Mouse (Mus musculus) macrophage (primary cell): ENCODE measurements around the gene Sgpp2. TPM values are rescaled to one million over a fixed set of nuclear protein-coding genes. Genes with fewer than 3 reads are reported as not detected.

ENCODE experiments used
- H3K27ac ChIP-seq: fragments of 350-480 bp; formaldehyde crosslinking; 2 replicates; pipeline ENCODE4 v1.9.0; 2021
- H3K36me3 ChIP-seq: fragments of 350-480 bp; formaldehyde crosslinking; 2 replicates; pipeline ENCODE4 v1.9.0; 2021; ENCODE audit errors: inconsistent target
- H3K4me3 ChIP-seq: fragments of 350-480 bp; formaldehyde crosslinking; 2 replicates; pipeline ENCODE4 v1.9.0; 2021; ENCODE audit errors: inconsistent target
- H3K79me2 ChIP-seq: fragments of 350-480 bp; formaldehyde crosslinking; 2 replicates; pipeline ENCODE4 v1.9.0; 2021; ENCODE audit errors: inconsistent target
- WGBS: methylation state at CpG from one replicate; pipeline ENCODE4 v1.1.7; 2026; ENCODE audit warnings: inconsistent platforms; ENCODE audit not compliant: missing documents; 5-methylcytosine and 5-hydroxymethylcytosine counted together
- polyA plus RNA-seq: library from polyadenylated mRNA; stranded (reverse); fragments of 250-400 nt; gene quantifications from 3 replicates; pipeline ENCODE4 v1.2.4, GENCODE M21; 2018; ENCODE audit warnings: inconsistent platforms

Sgpp2 gene
- polyA plus RNA-seq, 1 experiment from 2014 or later, result not detected

DNA sequence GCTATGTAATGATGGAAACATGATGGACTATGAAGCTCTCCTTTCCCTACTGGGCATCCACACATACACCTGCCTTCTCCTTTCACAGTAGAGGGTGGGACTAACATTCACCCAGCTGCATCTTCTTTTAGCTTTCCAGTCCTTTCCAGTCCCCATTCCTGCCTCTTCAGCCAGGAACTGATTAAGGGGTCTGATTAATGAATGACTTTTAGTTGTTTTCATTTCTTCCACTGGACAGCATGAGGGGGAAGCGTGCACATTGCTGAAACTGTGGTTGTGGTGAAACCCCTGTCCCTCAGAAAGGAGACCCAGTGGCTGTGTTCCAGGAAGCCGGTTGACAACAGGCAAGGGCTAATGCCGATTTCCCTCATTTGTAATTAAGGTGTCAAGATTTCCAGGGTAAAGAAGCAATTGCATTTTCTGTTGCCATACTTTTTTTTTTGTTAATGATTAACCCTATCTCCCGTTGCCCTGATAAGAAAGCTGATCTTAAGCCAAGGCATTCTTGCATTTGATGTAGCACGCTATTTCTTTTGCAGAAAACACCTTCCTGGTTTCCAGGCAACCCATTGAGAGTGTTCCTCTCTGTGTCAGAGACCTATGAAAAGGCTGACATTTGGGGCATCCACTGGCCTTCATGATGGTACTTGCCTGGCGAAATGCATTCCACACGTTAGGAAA lies 12.1 kb downstream of the Sgpp2 start:
- Histone ChIP-seq H3K4me3 (no peak overlapping the region), H3K27ac (no peak overlapping the region), H3K79me2 (no peaks in the 10 kb centered on the region), H3K36me3 (no peaks in the 10 kb centered on the region)
- 73% methylated on average over 7 of the region's 7 CpGs for WGBS

DNA sequence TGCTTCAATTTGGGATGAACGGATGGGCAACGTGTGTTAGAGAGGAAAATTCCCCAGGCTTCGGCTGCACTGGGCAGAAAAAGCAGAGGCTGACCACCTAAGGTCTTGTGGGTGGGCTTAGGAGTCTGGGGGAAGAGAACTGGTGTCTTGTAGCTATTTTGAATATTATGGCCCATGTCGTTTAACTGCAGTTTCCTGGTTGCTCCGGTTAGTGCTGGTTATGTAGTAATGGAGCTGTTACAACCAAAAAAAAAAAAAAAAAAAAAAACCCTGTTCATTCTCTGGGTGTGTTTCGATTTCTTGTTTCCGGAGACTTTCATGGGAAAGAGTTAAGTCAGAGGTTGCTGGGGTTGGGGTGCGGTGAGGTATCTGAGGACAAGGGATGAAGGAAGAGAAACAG lies 12.7 kb downstream of the Sgpp2 start:
- H3K79me2 ChIP-seq, result no peaks in the 10 kb centered on the region
- 83% methylated on average over 6 of the region's 8 CpGs for WGBS
- H3K27ac ChIP-seq, result no peak overlapping the region
- no peak overlapping the region for H3K4me3 ChIP-seq
- H3K36me3 ChIP-seq, result no peaks in the 10 kb centered on the region

DNA sequence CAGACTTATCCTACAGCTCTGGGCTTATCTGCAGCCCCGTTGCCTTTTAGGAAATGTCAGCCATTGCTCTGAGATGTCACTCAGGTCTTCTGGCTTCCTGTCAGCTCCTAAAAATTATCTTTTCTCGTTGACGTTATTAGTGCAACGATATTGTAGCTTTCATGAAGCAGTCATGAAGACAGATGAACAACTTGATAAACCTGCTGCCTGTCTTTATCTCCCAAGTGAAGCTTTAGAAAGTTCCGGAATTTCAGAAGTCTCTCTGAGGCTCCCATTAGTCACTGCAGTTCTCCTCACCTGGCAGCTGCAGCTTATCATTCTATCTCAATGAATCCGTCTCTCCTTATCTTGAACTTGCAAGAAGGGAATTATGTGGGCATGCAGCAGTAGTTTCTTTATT lies 13.9 kb downstream of the Sgpp2 start:
- Histone ChIP-seq H3K79me2 (no peaks in the 10 kb centered on the region), H3K36me3 (no peaks in the 10 kb centered on the region), H3K27ac (no peak overlapping the region), H3K4me3 (no peak overlapping the region)
- 77% methylated on average over 6 of the region's 6 CpGs for WGBS

DNA sequence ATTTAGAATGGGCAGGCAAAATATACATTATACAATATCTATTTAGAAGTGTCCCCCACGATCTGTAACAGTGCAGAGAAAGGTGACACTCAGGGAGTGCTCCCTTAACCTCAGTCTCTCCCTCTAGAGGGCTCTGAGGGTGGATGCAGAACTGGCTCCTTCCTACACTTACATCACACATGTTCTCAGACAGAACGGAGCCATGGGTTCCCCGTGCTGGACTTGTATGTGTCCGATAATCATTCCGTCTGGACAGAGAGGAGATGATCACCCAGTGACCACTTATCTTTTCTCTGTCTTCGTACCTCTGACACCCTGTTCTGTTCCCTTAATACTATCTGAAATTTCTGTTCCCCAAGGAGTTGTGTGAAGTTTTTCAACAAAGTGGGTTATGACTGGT lies 15.7 kb downstream of the Sgpp2 start:
- H3K36me3 ChIP-seq, result no peaks in the 10 kb centered on the region
- H3K27ac ChIP-seq, result no peak overlapping the region
- no peak overlapping the region for H3K4me3 ChIP-seq
- H3K79me2 ChIP-seq, result no peaks in the 10 kb centered on the region
- 78% methylated on average over 6 of the region's 6 CpGs for WGBS

DNA sequence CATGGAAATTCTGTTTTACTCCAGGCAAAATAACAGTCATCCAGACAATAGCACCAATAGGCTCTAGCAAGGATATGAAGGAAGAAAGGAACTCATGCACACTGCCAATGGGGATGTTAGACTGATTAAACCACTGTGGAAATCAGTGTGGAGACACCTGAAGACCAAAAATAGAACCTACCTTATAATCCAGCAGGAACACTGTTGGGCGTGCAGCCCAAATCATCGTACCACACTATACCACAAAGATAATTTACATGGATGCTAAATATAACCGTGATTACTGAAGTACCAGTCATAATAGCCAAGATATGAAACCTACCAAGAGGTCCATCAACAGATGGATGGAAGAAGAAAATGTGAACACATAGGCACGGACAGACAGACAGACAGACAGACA lies 18.5 kb downstream of the Sgpp2 start:
- 82% methylated on average over 4 of the region's 4 CpGs for WGBS

DNA sequence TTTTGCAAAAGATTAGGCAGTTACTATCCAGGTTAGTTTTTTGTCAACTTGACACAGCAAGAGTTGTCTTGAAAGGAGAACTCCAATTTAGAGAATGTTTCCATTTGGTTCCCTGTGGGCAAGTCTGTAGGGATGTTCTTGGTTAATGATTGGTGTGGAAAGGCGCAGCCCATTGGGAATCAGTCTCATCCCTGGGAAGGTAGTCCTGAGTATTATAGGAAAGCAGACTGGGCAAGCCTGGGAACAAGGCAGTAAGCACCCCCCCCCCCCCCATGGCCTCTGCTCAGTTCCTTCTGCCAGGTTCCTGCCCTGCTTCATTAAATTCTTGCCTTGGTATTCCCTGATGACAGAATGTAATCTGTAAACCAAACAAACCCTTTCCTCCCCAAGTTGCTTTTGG lies 19.7 kb downstream of the Sgpp2 start:
- WGBS, result 100% methylated on average over 1 of the region's 1 CpGs

More for the DNA sequence above, 18.5 kb downstream of the Sgpp2 start:
- H3K4me3 ChIP-seq, result no peak overlapping the region
- H3K79me2 ChIP-seq, result no peaks in the 10 kb centered on the region
- no peaks in the 10 kb centered on the region for H3K36me3 ChIP-seq
- no peak overlapping the region for H3K27ac ChIP-seq

DNA sequence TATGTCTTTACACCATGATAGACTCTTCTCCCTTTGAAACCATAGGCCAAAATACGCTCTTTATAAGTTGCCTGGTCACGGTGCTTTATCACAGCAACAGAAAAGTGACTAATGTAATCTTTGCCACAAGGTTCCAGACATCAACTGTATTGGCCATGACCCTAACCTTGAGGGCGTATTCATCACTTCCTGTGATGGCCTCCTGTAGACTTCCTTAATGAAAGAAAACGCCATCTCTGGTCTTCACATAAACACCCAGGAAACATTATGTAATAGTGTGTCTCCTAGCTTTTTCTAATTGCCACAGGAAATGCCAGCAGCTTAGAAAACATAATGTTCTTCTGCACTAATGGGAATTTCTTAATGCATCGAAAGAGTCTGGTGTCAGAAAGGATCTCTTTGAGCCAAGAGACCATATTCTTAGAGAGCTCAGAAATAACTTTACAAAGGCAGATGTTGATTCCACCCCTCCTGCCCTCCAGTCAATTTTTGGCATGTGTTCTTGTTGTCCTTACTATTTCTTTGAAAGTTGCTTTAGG lies 20.5 kb downstream of the Sgpp2 start:
- no peaks in the 10 kb centered on the region for H3K79me2 ChIP-seq
- WGBS, result 82% methylated on average over 5 of the region's 5 CpGs
- H3K4me3 ChIP-seq, result no peak overlapping the region
- no peaks in the 10 kb centered on the region for H3K36me3 ChIP-seq
- no peak overlapping the region for H3K27ac ChIP-seq

More for the DNA sequence above, 19.7 kb downstream of the Sgpp2 start:
- Histone ChIP-seq H3K79me2 (no peaks in the 10 kb centered on the region), H3K27ac (no peak overlapping the region), H3K36me3 (no peaks in the 10 kb centered on the region), H3K4me3 (no peak overlapping the region)

DNA sequence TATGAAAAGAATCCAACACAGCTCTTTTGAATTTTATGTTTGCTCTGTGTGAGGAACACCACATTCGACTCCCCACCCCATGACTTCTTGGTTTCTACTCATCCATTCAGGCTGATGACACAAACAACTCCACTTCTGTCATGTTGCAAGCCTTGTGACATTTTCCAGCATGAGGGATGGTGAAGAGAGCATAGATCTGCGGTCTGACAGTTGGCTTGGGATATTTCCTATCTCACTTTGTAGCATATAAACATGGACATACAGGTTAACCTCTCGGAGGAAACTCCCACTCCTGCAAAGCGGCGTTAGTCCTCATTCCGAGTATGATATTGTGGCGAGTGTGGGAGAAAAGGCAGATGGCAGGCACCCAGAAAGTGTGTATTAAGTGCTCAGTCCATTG lies 27.6 kb downstream of the Sgpp2 start:
- no peak overlapping the region for H3K27ac ChIP-seq
- 90% methylated on average over 7 of the region's 7 CpGs for WGBS
- no peaks in the 10 kb centered on the region for H3K79me2 ChIP-seq
- no peaks in the 10 kb centered on the region for H3K36me3 ChIP-seq
- no peak overlapping the region for H3K4me3 ChIP-seq

DNA sequence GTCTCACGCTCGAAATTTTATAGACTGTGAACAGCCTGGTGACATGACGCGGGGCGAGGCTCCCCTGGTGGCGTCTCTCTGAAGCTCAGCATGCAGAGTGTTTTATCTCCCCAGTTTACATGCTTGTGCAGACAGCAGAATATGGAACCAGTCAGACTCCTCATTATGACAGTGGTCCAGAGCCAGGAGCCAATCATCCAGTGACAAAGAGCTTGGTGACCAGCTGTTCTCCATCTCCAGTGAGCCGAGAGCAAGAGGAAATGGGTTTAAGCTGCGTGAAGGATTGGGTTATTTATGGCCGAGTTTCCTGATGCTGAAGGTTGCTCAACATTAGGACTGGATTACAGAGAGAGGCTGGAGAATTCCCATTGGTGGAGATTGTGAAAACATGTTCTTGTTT lies 28.1 kb downstream of the Sgpp2 start:
- WGBS, result 63% methylated on average over 9 of the region's 9 CpGs
- no peak overlapping the region for H3K4me3 ChIP-seq
- H3K36me3 ChIP-seq, result no peaks in the 10 kb centered on the region
- no peak overlapping the region for H3K27ac ChIP-seq
- H3K79me2 ChIP-seq, result no peaks in the 10 kb centered on the region

DNA sequence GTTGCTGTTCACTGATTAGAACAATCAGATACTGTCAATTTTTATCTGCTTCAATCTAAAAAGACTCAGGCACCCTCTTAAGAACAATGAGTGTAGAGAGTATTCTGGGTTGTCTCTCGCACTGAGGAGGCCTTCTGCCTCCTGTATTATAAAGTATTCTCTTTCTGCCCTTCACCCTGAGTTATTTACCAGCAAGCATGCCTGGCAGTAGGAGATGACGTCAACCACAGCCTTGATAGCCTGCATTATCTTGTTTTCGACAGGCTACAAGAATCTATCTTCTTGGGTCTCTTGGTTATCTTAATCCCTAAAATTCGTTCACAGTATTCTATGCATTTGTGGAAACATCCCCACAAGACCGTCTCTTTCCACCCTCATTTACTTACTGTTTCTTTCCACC lies 29.8 kb downstream of the Sgpp2 start:
- Histone ChIP-seq H3K79me2 (no peaks in the 10 kb centered on the region), H3K4me3 (no peak overlapping the region), H3K36me3 (no peaks in the 10 kb centered on the region), H3K27ac (no peak overlapping the region)
- 86% methylated on average over 5 of the region's 5 CpGs for WGBS

DNA sequence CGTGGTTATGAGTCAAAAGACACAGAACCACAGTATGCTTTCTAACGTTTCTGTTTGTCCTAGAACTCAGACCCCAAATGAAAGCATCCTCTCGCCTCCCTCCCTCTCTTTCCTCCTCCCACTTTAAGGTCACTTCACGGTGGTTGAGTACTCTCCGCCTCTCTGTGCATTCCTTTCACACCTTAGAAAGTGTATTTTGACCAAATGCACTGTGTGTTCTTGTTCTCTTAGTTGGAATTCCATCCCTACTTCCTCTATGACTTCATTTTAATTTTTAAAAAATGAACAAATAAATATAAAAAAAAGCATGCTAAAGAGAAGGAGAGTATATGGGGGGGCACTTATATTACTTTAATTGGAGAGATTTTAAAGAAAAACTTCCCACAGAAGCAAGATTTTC lies 30.4 kb downstream of the Sgpp2 start:
- H3K36me3 ChIP-seq, result no peaks in the 10 kb centered on the region
- no peak overlapping the region for H3K4me3 ChIP-seq
- H3K27ac ChIP-seq, result no peak overlapping the region
- no peaks in the 10 kb centered on the region for H3K79me2 ChIP-seq
- 82% methylated on average over 5 of the region's 5 CpGs for WGBS

DNA sequence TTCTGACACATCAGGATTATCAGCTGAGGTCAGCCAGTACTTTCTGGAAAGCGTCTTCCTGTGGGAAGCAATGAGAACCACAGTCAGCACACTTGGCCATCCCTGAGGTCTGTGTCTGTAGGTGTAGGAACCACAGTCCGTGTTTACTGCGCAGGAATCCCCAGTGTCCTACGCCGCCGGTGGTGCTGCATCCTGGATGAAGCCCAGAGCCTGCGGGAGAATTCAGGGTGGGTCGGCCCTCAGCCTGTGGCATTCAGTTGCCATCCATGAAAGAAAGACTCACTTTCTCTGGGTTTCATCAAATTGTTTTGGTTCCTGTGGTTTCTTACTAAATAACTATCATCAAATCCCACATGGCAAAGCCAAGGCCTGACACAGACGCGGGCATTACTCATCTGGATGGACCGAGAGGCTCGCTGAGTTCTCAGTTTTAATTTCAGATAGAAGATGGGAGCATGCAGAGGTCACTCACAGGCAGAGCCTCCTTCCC lies 37.2 kb downstream of the Sgpp2 start:
- no peak overlapping the region for H3K4me3 ChIP-seq
- no peaks in the 10 kb centered on the region for H3K36me3 ChIP-seq
- WGBS, result 81% methylated on average over 12 of the region's 12 CpGs
- no peaks in the 10 kb centered on the region for H3K79me2 ChIP-seq
- H3K27ac ChIP-seq, result no peak overlapping the region

DNA sequence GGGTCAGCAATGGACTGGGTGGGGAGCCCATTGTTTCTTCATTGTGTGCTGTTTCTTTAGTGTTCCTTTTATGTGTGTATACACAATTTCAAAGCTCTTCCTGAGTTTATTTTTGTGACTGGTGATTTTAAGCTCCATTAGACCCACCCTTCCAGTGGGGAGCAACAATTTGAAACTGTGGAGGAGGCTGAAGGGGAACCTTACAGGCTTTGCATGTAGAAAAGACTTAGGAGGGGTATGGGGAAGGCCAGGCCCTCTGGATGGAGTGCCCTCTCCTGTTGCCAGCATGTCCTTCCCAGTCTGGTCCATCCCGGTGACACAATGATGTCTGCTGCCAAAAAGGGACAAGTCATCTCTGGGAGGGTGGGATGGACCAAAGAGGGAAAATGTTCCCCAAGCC lies 39.1 kb downstream of the Sgpp2 start:
- Histone ChIP-seq H3K27ac (no peak overlapping the region), H3K79me2 (no peaks in the 10 kb centered on the region), H3K36me3 (no peaks in the 10 kb centered on the region), H3K4me3 (no peak overlapping the region)
- WGBS, result 100% methylated on average over 1 of the region's 1 CpGs

DNA sequence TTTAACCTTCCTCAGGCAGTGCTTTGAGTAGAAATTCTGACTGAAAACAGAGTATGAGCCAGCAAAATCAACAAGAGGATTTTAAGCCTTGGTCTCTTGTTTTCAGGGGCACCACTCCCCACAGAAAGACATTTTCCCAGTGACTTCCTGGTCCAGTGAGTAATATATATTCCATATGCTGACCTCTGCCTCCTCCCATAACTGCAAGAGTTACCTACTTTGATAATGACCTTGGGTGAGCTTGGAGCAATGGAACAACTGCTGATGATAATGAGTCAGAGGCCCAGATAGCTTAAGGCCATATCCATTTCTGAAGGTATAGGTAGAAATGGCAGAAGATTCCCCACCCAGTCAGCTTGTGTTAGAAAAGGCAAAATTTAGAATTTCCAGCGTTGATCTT lies 43.1 kb downstream of the Sgpp2 start:
- WGBS, result 75% methylated on average over 1 of the region's 1 CpGs

DNA sequence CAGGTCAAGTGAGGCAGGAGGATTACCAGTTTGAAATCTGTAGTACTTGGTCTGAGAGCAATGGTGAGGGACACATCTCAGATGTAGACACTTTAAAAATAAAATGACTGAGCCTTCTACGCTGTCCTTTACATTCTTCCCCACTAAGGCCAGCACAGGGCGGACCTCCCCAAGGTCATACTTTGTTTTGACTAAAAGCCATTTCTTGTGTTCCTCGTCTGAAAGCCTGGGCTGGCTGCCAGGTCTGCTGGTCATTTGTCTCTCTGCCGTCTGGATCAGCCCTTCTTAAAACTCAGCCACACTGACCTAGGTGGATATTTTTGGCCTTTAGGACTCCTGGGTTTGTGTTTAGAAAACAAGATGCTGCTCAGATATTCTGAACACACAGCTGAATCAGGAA lies 45.0 kb downstream of the Sgpp2 start:
- Histone ChIP-seq H3K79me2 (no peaks in the 10 kb centered on the region), H3K36me3 (no peaks in the 10 kb centered on the region), H3K27ac (no peak overlapping the region), H3K4me3 (no peak overlapping the region)
- 59% methylated on average over 4 of the region's 4 CpGs for WGBS

More for the DNA sequence above, 43.1 kb downstream of the Sgpp2 start:
- H3K79me2 ChIP-seq, result no peaks in the 10 kb centered on the region
- H3K36me3 ChIP-seq, result no peaks in the 10 kb centered on the region
- H3K4me3 ChIP-seq, result no peak overlapping the region
- H3K27ac ChIP-seq, result no peak overlapping the region

DNA sequence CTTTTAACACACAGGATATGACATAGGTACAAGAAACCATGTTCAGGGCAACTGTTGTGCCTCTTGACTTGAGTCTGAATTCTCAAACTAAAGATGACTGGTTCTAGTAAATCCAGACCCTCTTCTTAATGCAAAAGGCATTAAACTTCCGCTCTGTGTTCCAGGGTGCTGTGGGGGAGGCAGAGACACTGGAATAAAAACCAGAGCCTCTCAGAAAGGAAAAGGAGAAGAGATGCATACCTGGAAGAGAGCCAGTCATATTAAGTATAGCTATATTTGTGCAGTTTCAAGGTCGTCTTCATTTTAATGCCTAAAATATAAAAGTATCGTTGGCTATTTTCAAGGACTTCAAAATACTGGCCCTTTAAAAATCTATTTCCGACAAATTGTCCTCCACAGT lies 47.3 kb downstream of the Sgpp2 start:
- H3K27ac ChIP-seq, result no peak overlapping the region
- 85% methylated on average over 4 of the region's 4 CpGs for WGBS
- no peak overlapping the region for H3K4me3 ChIP-seq
- H3K79me2 ChIP-seq, result no peaks in the 10 kb centered on the region
- H3K36me3 ChIP-seq, result no peaks in the 10 kb centered on the region
